ENCODE assay signal across 13 mouse cellular contexts in the genomic region with DNA sequence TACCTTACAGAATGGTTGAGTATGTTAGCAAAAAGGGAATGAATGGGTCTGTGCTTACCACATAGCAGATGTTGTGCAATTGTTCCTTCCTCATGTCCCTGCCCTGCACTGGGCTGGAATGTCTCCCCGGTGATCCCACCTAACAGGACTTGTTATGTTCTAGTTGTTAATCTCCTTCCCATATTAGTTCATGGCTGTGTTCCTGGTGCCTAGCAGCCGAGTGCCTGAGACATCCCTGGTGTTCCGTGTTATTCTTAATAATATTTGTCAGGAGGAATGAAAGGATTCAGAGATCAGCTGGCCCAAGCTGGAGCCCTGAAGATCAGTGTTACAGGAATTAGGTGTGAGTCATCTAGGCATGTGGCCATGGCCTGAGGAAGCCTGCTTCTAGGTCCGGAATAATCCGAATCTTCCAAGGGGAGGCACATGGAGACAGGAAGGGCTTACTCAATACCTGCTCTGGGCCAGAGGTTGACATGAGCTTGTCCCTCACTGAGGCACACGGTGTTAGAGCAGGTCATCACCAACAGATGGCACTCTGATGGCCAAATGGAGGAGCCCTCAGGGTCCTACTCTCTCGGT.
DNase-seq lines count a peak whose midpoint lies in the region; ATAC-seq and TF ChIP-seq lines count a peak whose summit lies in the region.
"Had no signal": no experiment of that assay in that cellular context is flagged by ENCODE, and none has a peak within 500 bp of the region (broad histone marks: within the 10 kb centered on the region; RNA-seq: fewer than 3 reads in every experiment).

No protein-coding gene starts in this region.

- no peaks in the 10 kb centered on the region for H3K36me3 ChIP-seq in liver, postnatal 0 days (replicated peaks; ENCODE audit: insufficient read depth, low read length)
- no peaks in the 10 kb centered on the region for H3K36me3 ChIP-seq in liver, embryonic 12.5 days
- no peaks in the 10 kb centered on the region for H3K36me3 ChIP-seq in hindbrain, embryonic 13.5 days
- H3K36me3 ChIP-seq: heart, embryonic 15.5 days; limb, embryonic 15.5 days had no signal

- no peak overlapping the region for H3K4me2 ChIP-seq in liver, postnatal 0 days (ENCODE audit: low read depth, low read length)
- no peak overlapping the region for H3K4me2 ChIP-seq in liver, embryonic 12.5 days
- no peak overlapping the region for H3K4me2 ChIP-seq in hindbrain, embryonic 13.5 days
- H3K4me2 ChIP-seq: heart, embryonic 15.5 days; limb, embryonic 15.5 days had no signal

- H3K9me3 ChIP-seq in liver, postnatal 0 days (ENCODE audit: low read length): no peaks in the 10 kb centered on the region
- H3K9me3 ChIP-seq in liver, embryonic 12.5 days (replicated peaks): no peaks in the 10 kb centered on the region
- H3K9me3 ChIP-seq in hindbrain, embryonic 13.5 days: no peaks in the 10 kb centered on the region
- H3K9me3 ChIP-seq: heart, embryonic 15.5 days; limb, embryonic 15.5 days had no signal

- H3K27ac ChIP-seq in liver, postnatal 0 days (ENCODE audit: low read depth): no peak overlapping the region
- H3K27ac ChIP-seq in liver, embryonic 12.5 days: no peak overlapping the region
- no peak overlapping the region for H3K27ac ChIP-seq in hindbrain, embryonic 13.5 days
- H3K27ac ChIP-seq: heart, embryonic 15.5 days; left cerebral cortex, adult 2 months; limb, embryonic 15.5 days had no signal

- no peak for TF ChIP-seq EP300 in liver, postnatal 0 days (IDR thresholded peaks at IDR 0.05; ENCODE audit: low read depth)

- H3K4me3 ChIP-seq in liver, postnatal 0 days (ENCODE audit: low read depth, low read length): no peak overlapping the region
- H3K4me3 ChIP-seq in liver, embryonic 12.5 days: no peak overlapping the region
- no peak overlapping the region for H3K4me3 ChIP-seq in hindbrain, embryonic 13.5 days
- H3K4me3 ChIP-seq: heart, embryonic 15.5 days; left cerebral cortex, adult 2 months; limb, embryonic 15.5 days had no signal

- H3K9ac ChIP-seq in liver, postnatal 0 days (replicated peaks): no peak overlapping the region
- H3K9ac ChIP-seq in liver, embryonic 12.5 days: no peak overlapping the region
- no peak overlapping the region for H3K9ac ChIP-seq in hindbrain, embryonic 13.5 days
- H3K9ac ChIP-seq: heart, embryonic 15.5 days; limb, embryonic 15.5 days had no signal

- H3K27me3 ChIP-seq in liver, postnatal 0 days (ENCODE audit: insufficient read depth, low read length): no peaks in the 10 kb centered on the region
- no peaks in the 10 kb centered on the region for H3K27me3 ChIP-seq in liver, embryonic 12.5 days (replicated peaks)
- no peaks in the 10 kb centered on the region for H3K27me3 ChIP-seq in hindbrain, embryonic 13.5 days
- H3K27me3 ChIP-seq: heart, embryonic 15.5 days; limb, embryonic 15.5 days had no signal

- H3K4me1 ChIP-seq in liver, postnatal 0 days (ENCODE audit: insufficient read depth): peaks cover 5% of the 10 kb centered on the region
- H3K4me1 ChIP-seq in liver, embryonic 12.5 days: no peaks in the 10 kb centered on the region
- H3K4me1 ChIP-seq in hindbrain, embryonic 13.5 days (replicated peaks): no peaks in the 10 kb centered on the region
- H3K4me1 ChIP-seq: heart, embryonic 15.5 days had no signal

- peak; percentile 65 for ATAC-seq in liver, postnatal 0 days
- ATAC-seq in liver, embryonic 12.5 days: no peak
- peak; percentile 88 for ATAC-seq in megakaryocyte, adult 5-6 weeks (ENCODE audit: poor library complexity, severe bottlenecking)
- no peak for ATAC-seq in hindbrain, embryonic 13.5 days (ENCODE audit: low FRiP score)

- DNase-seq in adrenal gland, postnatal 14 days: peak; percentile 36
- no peak for DNase-seq in adrenal gland, postnatal 4 days (ENCODE audit: low spot score in 2 of 2)
- DNase-seq in liver, postnatal 0 days: no peak
- DNase-seq in Muller cell, postnatal 12 days (ENCODE audit: inconsistent ontology term): peak; percentile 63
- DNase-seq in layer of hippocampus, adult 18-20 months (ENCODE audit: low spot score in 2 of 2): no peak
- DNase-seq: cerebellum, adult 2 months; kidney, postnatal 10 days had no signal

- WGBS in liver, postnatal 0 days (ENCODE audit: insufficient replicate concordance): 59% methylated on average over 7 of the region's 7 CpGs
- WGBS in liver, embryonic 12.5 days (ENCODE audit: insufficient replicate concordance): 53% methylated on average over 7 of the region's 7 CpGs
- WGBS in hindbrain, embryonic 13.5 days: 84% methylated on average over 7 of the region's 7 CpGs

- no peak; the same call in 1 of the 2 replicates for TF ChIP-seq CTCF in liver, postnatal 0 days (IDR thresholded peaks at IDR 0.05; ENCODE audit: low read depth)

Comparison
In these comparisons a context has a peak if more than half of its experiments do, and no peak if none do; other contexts are left out.
1. DNase-seq: peak in adrenal gland, postnatal 14 days (single experiment) and Muller cell, postnatal 12 days (single experiment); none in adrenal gland, postnatal 4 days (0 of 2), liver, postnatal 0 days (single experiment) and layer of hippocampus, adult 18-20 months (0 of 2).
2. ATAC-seq: peak in liver, postnatal 0 days (single experiment) and megakaryocyte, adult 5-6 weeks (single experiment); none in liver, embryonic 12.5 days (single experiment) and hindbrain, embryonic 13.5 days (single experiment).